Mouse (Mus musculus): ENCODE measurements at regions not wholly inside any gene's neighbourhood (a gene's known extent, or its start where the extent isn't known, plus 50 kb on each side); places are given as distances from the start of the nearest gene placed in this dataset.

DNA sequence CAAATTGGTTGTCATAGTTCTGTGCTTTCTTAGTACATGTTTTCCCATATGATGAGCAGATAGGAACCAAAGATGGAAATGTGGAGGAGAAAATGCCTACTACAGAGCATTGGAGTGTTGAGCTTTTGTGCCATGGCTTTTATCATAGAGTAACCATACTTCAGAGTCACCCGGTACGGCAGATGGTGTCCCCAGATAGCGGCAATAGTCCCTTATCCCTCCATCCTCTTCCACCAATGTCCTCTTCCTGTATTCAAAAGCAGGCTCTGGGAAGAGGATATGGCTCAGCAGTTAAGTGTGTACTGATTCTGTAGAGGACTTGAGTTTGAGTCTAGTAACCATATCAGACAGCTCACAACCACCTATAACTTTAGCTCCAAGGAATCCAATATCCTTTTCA is 106.3 kb downstream of the 1190002N15Rik start:
- no peak for TF ChIP-seq CTCF (IDR thresholded peaks at IDR 0.05; ENCODE audit: borderline replicate concordance, extremely low read depth, insufficient read depth, insufficient read length)
- no peak for TF ChIP-seq POLR2A (IDR thresholded peaks at IDR 0.05; ENCODE audit: borderline replicate concordance, extremely low read depth, insufficient read depth, insufficient read length, poor library complexity, severe bottlenecking)
